Mouse (Mus musculus) limb, embryonic 14.5 days (tissue): Measurements from ENCODE around the gene Atf4. TPM values are rescaled to one million over a fixed set of nuclear protein-coding genes. Genes with fewer than 3 reads are reported as not detected.
A peak's percentile ranks its signal among the peaks of the same experiment; 100 is the strongest.

Source experiments
- ATAC-seq: fragments of 200-750 bp; cut with Nextera tagmentation; 2 replicates; pipeline ENCODE4 v1.8.0; 2017; ENCODE audit warnings: low read depth, moderate number of reproducible peaks, moderate TSS enrichment; ENCODE audit not compliant: low FRiP score
- DNase-seq: peaks from one replicate; pipeline ENCODE4 v3.0.0-alpha.2; 2015; ENCODE audit warnings: low spot score
- H3K27ac ChIP-seq: fragments of 300-500 bp; sonication (generic); replicated peaks from 2 replicates; pipeline ENCODE4 v1.5.1; 2014; ENCODE audit warnings: low read depth, mild to moderate bottlenecking, low read length, moderate library complexity, mixed read lengths
- H3K27me3 ChIP-seq: fragments of 300-500 bp; sonication (generic); 2 replicates; pipeline ENCODE4 v1.6.1; 2014; ENCODE audit warnings: low read length, mixed read lengths; ENCODE audit not compliant: control insufficient read depth, insufficient read depth
- H3K36me3 ChIP-seq: fragments of 300-500 bp; sonication (generic); 2 replicates; pipeline ENCODE4 v1.6.1; 2014; ENCODE audit warnings: mild to moderate bottlenecking, low read length, moderate library complexity, mixed read lengths; ENCODE audit not compliant: control insufficient read depth, insufficient read depth
- H3K4me1 ChIP-seq: fragments of 300-500 bp; sonication (generic); 2 replicates; pipeline ENCODE4 v1.6.1; 2014; ENCODE audit warnings: antibody characterized with exemption, low read length, mixed read lengths; ENCODE audit not compliant: control insufficient read depth, insufficient read depth
- H3K4me2 ChIP-seq: fragments of 300-500 bp; sonication (generic); replicated peaks from 2 replicates; pipeline ENCODE4 v1.6.1; 2014; ENCODE audit warnings: low read depth, mild to moderate bottlenecking, low read length, moderate library complexity; ENCODE audit not compliant: severe bottlenecking
- H3K4me3 ChIP-seq: fragments of 300-500 bp; sonication (generic); replicated peaks from 2 replicates; pipeline ENCODE4 v1.5.1; 2014; ENCODE audit warnings: low read length
- H3K9ac ChIP-seq: fragments of 300-500 bp; sonication (generic); 2 replicates; pipeline ENCODE4 v1.6.1; 2014; ENCODE audit warnings: mild to moderate bottlenecking, low read depth, low read length, moderate library complexity; ENCODE audit not compliant: severe bottlenecking
- H3K9me3 ChIP-seq: fragments of 300-500 bp; sonication (generic); 2 replicates; pipeline ENCODE4 v1.6.1; 2016; ENCODE audit warnings: low read length; ENCODE audit not compliant: control insufficient read depth
- POLR2A ChIP-seq: fragments of 200-500 bp; IDR thresholded peaks from 2 replicates; pipeline ENCODE4 v1.8.0; 2012; ENCODE audit warnings: inconsistent platforms, mild to moderate bottlenecking, moderate library complexity, borderline replicate concordance; ENCODE audit not compliant: insufficient read depth, insufficient read length; ENCODE audit errors: extremely low read depth
- WGBS: fragments of 180-500 bp; shearing (Covaris S2); extraction: QIAGEN DNeasy Blood & Tissue Kit; methylation state at CpG from one replicate; pipeline ENCODE4 v1.1.7; 2014; 5-methylcytosine and 5-hydroxymethylcytosine counted together
- polyA plus RNA-seq, 2 experiments: library from polyadenylated mRNA; depleted of rRNA in 1 of 2; stranded (reverse) in 1 of 2; unstranded in 1 of 2; fragments of >200 nt; fragmentation: Nextera tagmentation in 1 of 2; extraction: Ambion mirVana in 1 of 2; gene quantifications; 2 replicates each; pipeline versions ENCODE4 v1.2.1 to v1.2.3; 2012 to 2014

Gene Atf4
- polyA plus RNA-seq, 2 experiments: 141 to 319 TPM

DNA sequence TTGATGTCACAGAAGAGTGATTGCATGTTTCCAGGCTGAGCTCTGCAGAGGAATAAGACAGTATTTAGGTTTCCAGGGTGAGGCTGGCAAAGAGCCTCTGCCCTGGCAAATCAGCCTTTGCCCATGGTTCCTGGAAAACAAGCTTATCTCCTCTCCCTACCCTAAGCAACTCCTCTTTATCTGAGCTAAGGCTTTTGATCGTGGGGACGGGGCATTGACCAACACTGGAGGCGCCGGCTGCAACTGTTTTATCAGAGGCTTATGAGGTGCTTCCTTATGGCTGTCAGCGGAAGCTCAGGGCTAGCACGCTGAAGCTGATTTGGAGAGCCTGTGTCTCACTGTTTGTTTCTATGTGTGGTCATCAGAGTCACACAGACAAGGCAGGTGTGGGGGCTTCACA lies 4.4 kb upstream of the Atf4 start:
- Histone ChIP-seq H3K36me3 (peaks cover 66% of the 10 kb centered on the region), H3K27ac (no peak overlapping the region), H3K4me2 (no peak overlapping the region), H3K9ac (no peak overlapping the region), H3K4me3 (no peak overlapping the region), H3K27me3 (no peaks in the 10 kb centered on the region), H3K4me1 (peaks cover 11% of the 10 kb centered on the region), H3K9me3 (no peaks in the 10 kb centered on the region)
- 92% methylated on average over 6 of the region's 6 CpGs for WGBS
- ATAC-seq (no peak), DNase-seq (no peak)
- no peak for TF ChIP-seq POLR2A

DNA sequence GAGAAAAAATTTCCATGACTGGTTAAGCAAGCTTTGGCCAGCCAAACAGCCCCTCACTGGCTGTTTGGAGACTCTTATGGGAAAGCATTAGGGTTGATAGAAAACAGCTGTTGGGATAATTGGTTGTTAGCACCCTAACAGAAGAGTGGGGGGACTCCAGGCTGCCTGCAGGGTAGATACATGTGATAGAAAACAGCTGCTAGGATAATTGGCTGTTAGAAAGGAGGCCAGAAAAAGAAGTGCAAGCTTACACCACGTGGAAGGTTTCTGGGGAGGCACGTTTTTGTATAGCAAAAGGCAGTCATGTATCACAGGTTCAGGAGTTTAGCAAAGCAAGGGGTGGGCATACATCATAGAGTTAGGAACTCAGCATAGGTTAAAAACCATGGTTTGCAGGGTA lies 1.5 kb upstream of the Atf4 start:
- H3K36me3 ChIP-seq: peaks cover 62% of the 10 kb centered on the region
- peak; percentile 73 for DNase-seq
- H3K27ac ChIP-seq: peak overlapping the region; percentile 96
- H3K4me2 ChIP-seq: no peak overlapping the region; the same call in 1 of the 2 replicates
- 4% methylated on average over 2 of the region's 2 CpGs for WGBS
- H3K9ac ChIP-seq: no peak overlapping the region
- no peaks in the 10 kb centered on the region for H3K9me3 ChIP-seq
- no peak for ATAC-seq
- H3K4me3 ChIP-seq: no peak overlapping the region
- peaks cover 30% of the 10 kb centered on the region for H3K4me1 ChIP-seq
- no peak for TF ChIP-seq POLR2A
- no peaks in the 10 kb centered on the region for H3K27me3 ChIP-seq

- Histone ChIP-seq H3K36me3 (peaks cover 61% of the 10 kb centered on the region), H3K27ac (peak overlapping the region; percentile 96), H3K27me3 (no peaks in the 10 kb centered on the region), H3K4me1 (peaks cover 30% of the 10 kb centered on the region), H3K9ac (peak overlapping the region; percentile 60), H3K4me3 (peak overlapping the region; percentile 97), H3K9me3 (no peaks in the 10 kb centered on the region), H3K4me2 (peak overlapping the region; percentile 89)
- 22% methylated on average over 6 of the region's 6 CpGs for WGBS
- no peak for ATAC-seq
- peak; percentile 67 for DNase-seq
- TF ChIP-seq POLR2A: no peak
These were observed 777 bp upstream of the Atf4 start for GRCm38 (mm10) chr15:80254207-80254606.

- DNase-seq (peak; percentile 84), ATAC-seq (peak; percentile 27)
- Histone ChIP-seq H3K4me3 (peak overlapping the region; percentile 97), H3K4me1 (peaks cover 30% of the 10 kb centered on the region), H3K9ac (peak overlapping the region; percentile 99), H3K36me3 (peaks cover 58% of the 10 kb centered on the region), H3K27ac (peak overlapping the region; percentile 96), H3K27me3 (no peaks in the 10 kb centered on the region), H3K9me3 (no peaks in the 10 kb centered on the region), H3K4me2 (peak overlapping the region; percentile 91)
- 5% methylated on average over 37 of the region's 51 CpGs for WGBS
- TF ChIP-seq POLR2A: no peak
These were observed 700 bp downstream of the Atf4 start for GRCm38 (mm10) chr15:80255646-80256121.

DNA sequence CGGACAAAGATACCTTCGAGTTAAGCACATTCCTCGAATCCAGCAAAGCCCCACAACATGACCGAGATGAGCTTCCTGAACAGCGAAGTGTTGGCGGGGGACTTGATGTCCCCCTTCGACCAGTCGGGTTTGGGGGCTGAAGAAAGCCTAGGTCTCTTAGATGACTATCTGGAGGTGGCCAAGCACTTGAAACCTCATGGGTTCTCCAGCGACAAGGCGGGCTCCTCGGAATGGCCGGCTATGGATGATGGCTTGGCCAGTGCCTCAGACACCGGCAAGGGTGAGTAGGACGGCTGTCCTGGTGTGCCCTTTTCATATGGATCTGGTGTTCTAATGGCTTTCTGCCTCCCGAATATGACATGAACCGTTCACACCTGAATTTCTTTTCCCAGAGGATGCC lies 1.3 kb downstream of the Atf4 start:
- peak overlapping the region; percentile 99 for H3K9ac ChIP-seq
- DNase-seq: no peak

More for the DNA sequence above, 1.3 kb downstream of the Atf4 start:
- Histone ChIP-seq H3K4me3 (peak overlapping the region; percentile 97), H3K27ac (peak overlapping the region; percentile 96), H3K4me2 (peak overlapping the region; percentile 91), H3K4me1 (peaks cover 30% of the 10 kb centered on the region), H3K36me3 (peaks cover 52% of the 10 kb centered on the region), H3K27me3 (no peaks in the 10 kb centered on the region), H3K9me3 (no peaks in the 10 kb centered on the region)
- ATAC-seq: no peak
- TF ChIP-seq POLR2A: no peak
- WGBS: 11% methylated on average over 16 of the region's 16 CpGs
